Mouse (Mus musculus) heart, adult 18-20 months (tissue): Measurements from ENCODE around the gene Lgals1. TPM values are rescaled to one million over a fixed set of nuclear protein-coding genes. Genes with fewer than 3 reads are reported as not detected.

Experiments used
- DNase-seq, 2 experiments: peaks; one replicate each; pipeline ENCODE4 v3.0.0; 2021 to 2022; ENCODE audit warnings: mixed read lengths in 1 of 2
- microRNA-seq, 2 experiments: library from miRNA; unstranded; fragments of <30 nt; microRNA quantifications; one replicate each; pipeline ENCODE4 v1.2.0; 2022
- total RNA-seq, 2 experiments: library from RNA; stranded (reverse); gene quantifications; 2 replicates each; pipeline ENCODE4 v1.2.3; 2021

The Lgals1 gene
- total RNA-seq, 2 experiments from 2014 or later, result 185 to 222 TPM

GRCm38 (mm10) chr15:78937311-78937710 lies 10.8 kb downstream of the Lgals1 start:
- no peak for DNase-seq

- DNase-seq, result no peak
Measured at GRCm38 (mm10) chr15:78937963-78938362, 11.4 kb downstream of the Lgals1 start.

- no peak for DNase-seq
Measured at GRCm38 (mm10) chr15:78940325-78940724, 13.8 kb downstream of the Lgals1 start.

- DNase-seq, result peak; percentile 81 to 93
Measured at GRCm38 (mm10) chr15:78942663-78943062, 16.1 kb downstream of the Lgals1 start.

GRCm38 (mm10) chr15:78946232-78946631 lies 19.7 kb downstream of the Lgals1 start:
- DNase-seq, result no peak

- DNase-seq, result peak; percentile 89 to 95
Measured at GRCm38 (mm10) chr15:78947657-78948056, 21.1 kb downstream of the Lgals1 start, which contains the start of gene Triobp. TSS of gene Triobp (plus strand) at chr15:78947724.

GRCm38 (mm10) chr15:78948152-78948725 lies 21.7 kb downstream of the Lgals1 start:
- DNase-seq, result no peak

- DNase-seq, result no peak
Measured at GRCm38 (mm10) chr15:78948883-78949282, 22.4 kb downstream of the Lgals1 start.

GRCm38 (mm10) chr15:78955663-78956062 lies 29.1 kb downstream of the Lgals1 start:
- DNase-seq, result no peak

GRCm38 (mm10) chr15:78956351-78956750 lies 29.8 kb downstream of the Lgals1 start:
- peak in 1 of 2 experiments; percentile 38 for DNase-seq

- DNase-seq, result no peak
Measured at GRCm38 (mm10) chr15:78957021-78957420, 30.5 kb downstream of the Lgals1 start.

GRCm38 (mm10) chr15:78959537-78959936 lies 33.0 kb downstream of the Lgals1 start:
- no peak for DNase-seq

GRCm38 (mm10) chr15:78960088-78960487 lies 33.6 kb downstream of the Lgals1 start:
- peak; percentile 76 to 84 for DNase-seq

- peak; percentile 68 to 71 for DNase-seq
Measured at GRCm38 (mm10) chr15:78962885-78963284, 36.4 kb downstream of the Lgals1 start.

- no peak for DNase-seq
Measured at GRCm38 (mm10) chr15:78971626-78972025, 45.1 kb downstream of the Lgals1 start.

- DNase-seq, result no peak
Measured at GRCm38 (mm10) chr15:78973950-78974349, 47.4 kb downstream of the Lgals1 start.

- DNase-seq, result no peak
Measured at GRCm38 (mm10) chr15:78977676-78978159, 51.2 kb downstream of the Lgals1 start.

- DNase-seq, result peak; percentile 88 to 92
Measured at GRCm38 (mm10) chr15:78978875-78979274, 52.4 kb downstream of the Lgals1 start.

Small RNA genes within 50 kb of the gene (microRNA-seq; reads per million reads assigned to microRNA genes)
- 0 to 0.54 reads per million in 2 experiments for gene Mir6955

Other genes starting within 250 kb of the Lgals1 start
- gene Elfn2, start 208.0 kb upstream of the Lgals1 start, total RNA-seq, result 1 to 10 TPM; 1.6 to 2.2 TPM
- gene Mfng, start 153.2 kb upstream of the Lgals1 start, total RNA-seq, result 10 to 100 TPM; 10.8 to 11.0 TPM
- 10 to 100 TPM; 14.1 to 14.5 TPM for gene Card10, start 123.7 kb upstream of the Lgals1 start, total RNA-seq
- 10 to 100 TPM; 26.3 to 27.9 TPM for gene Cdc42ep1, start 84.1 kb upstream of the Lgals1 start, total RNA-seq
- not detected for gene Lgals2, start 71.2 kb upstream of the Lgals1 start, total RNA-seq
- gene Gga1, start 49.5 kb upstream of the Lgals1 start, total RNA-seq, result 10 to 100 TPM; 40.3 to 45.2 TPM
- under 1 TPM; 0.10 to 0.27 TPM for gene Gm49510, start 27.1 kb upstream of the Lgals1 start, total RNA-seq
- gene Sh3bp1, start 27.0 kb upstream of the Lgals1 start, total RNA-seq, result 1 to 10 TPM; 3.5 to 7.1 TPM
- gene Pdxp, start 12.8 kb upstream of the Lgals1 start, total RNA-seq, result under 1 TPM; 0.62 to 0.64 TPM
- gene Nol12, start 8.2 kb downstream of the Lgals1 start, total RNA-seq, result 10 to 100 TPM; 15.7 to 19.1 TPM
- gene Triobp, start 21.0 kb downstream of the Lgals1 start, total RNA-seq, result 10 to 100 TPM; 25.5 to 30.2 TPM
- gene H1f0, start 101.7 kb downstream of the Lgals1 start, total RNA-seq, result 10 to 100 TPM; 62.5 to 70.0 TPM
- gene Galr3, start 115.2 kb downstream of the Lgals1 start, total RNA-seq, result not detected
- gene Ankrd54, start 136.2 kb downstream of the Lgals1 start, total RNA-seq, result 1 to 10 TPM; 7.2 to 8.6 TPM
- gene Eif3l, start 148.5 kb downstream of the Lgals1 start, total RNA-seq, result 10 to 100 TPM; 70.4 to 73.8 TPM
- 10 to 100 TPM; 38.5 to 44.1 TPM for gene Micall1, start 182.2 kb downstream of the Lgals1 start, total RNA-seq
- gene Polr2f, start 214.3 kb downstream of the Lgals1 start, total RNA-seq, result 100 to 1,000 TPM; 135 TPM
- gene 1700088E04Rik, start 214.5 kb downstream of the Lgals1 start, total RNA-seq, result 1 to 10 TPM in 1 of 2 experiments, under 1 TPM in 1; 0.89 to 3.4 TPM
- 1 to 10 TPM; 1.4 TPM for gene Sox10, start 238.5 kb downstream of the Lgals1 start, total RNA-seq